Mouse (Mus musculus): Measurements from ENCODE around the gene Prrc2b. TPM values are rescaled to one million over a fixed set of nuclear protein-coding genes. Genes with fewer than 3 reads are reported as not detected.
A peak's percentile ranks its signal among the peaks of the same experiment; 100 is the strongest.

The Prrc2b gene
- polyA plus RNA-seq, 1 experiment from 2014 or later: 69.8 TPM

DNA sequence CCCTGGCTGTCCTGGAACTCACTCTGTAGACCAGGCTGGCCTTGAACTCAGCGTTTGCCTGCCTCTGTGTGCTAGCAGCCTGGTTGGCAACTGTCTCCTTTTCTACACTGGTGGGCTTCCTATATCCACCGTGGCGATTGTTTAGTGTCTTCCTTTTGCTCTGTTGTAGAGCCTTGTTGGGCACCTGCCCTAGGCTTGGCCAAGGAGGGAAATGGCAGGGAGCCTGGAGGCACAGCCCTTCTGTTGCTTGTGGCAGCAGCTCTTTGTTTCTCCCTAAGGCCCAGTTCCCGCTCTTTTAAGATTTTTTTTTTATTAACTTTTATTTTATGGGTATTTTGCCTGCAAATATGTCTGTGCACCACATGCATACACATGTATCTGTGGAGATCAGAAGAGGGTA is 49.2 kb downstream of the Prrc2b start:
- no peak overlapping the region for H3K4me2 ChIP-seq (ENCODE audit: low read length)
- no peaks in the 10 kb centered on the region for H3K9me3 ChIP-seq (replicated peaks; ENCODE audit: control insufficient read depth, low read length, poor library complexity, severe bottlenecking)
- H3K27me3 ChIP-seq (ENCODE audit: control insufficient read depth, insufficient read depth, low read depth, low read length): no peaks in the 10 kb centered on the region
- ATAC-seq: no peak
- WGBS: 93% methylated on average over 4 of the region's 4 CpGs
- H3K9ac ChIP-seq (ENCODE audit: low read depth, low read length): no peak overlapping the region
- H3K27ac ChIP-seq (ENCODE audit: low read length): no peak overlapping the region
- H3K4me1 ChIP-seq (ENCODE audit: control insufficient read depth, insufficient read depth, low read length): no peaks in the 10 kb centered on the region
- peaks cover 58% of the 10 kb centered on the region for H3K36me3 ChIP-seq (ENCODE audit: control insufficient read depth, insufficient read depth, low read length)
- no peak overlapping the region for H3K4me3 ChIP-seq (ENCODE audit: low read depth, low read length)

DNA sequence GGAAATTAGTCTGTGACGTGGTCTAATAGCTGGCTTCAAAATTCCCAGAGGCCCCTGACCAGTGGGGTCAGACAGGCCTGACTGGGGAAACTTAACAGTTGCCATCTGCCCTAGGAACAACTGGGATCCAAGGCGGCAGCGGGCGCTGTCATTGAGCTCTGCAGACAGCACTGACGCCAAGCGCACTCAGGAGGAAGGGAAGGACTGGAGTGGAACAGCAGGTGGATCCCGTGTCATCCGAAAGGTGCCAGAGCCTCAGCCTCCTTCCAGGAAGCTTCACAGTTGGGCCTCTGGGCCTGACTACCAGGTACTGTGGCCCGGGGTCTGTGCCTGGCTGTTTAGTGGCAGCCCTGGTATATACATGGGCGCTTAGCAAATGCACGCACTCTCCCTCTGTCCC is 49.8 kb downstream of the Prrc2b start:
- ATAC-seq: no peak

DNA sequence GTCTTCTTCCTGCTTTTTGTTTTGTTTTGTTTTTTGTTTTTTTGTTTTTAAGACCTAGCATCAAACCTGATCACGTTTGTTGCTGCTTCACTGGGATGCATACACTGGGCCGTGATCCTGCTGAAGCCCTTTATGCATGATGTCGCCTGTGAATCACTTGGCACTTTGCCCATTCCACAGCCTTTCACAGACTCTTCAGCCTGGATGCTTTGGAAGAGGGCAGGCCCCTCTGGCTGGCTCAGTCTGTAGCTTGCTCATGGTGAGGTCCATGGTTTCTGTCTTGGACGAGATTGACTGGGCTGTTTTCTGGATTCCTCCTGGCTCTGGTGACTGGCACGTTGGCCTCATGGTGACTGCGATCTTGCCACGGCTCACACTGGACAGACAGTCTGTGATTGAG is 50.6 kb downstream of the Prrc2b start:
- WGBS: 49% methylated on average over 7 of the region's 7 CpGs
- no peaks in the 10 kb centered on the region for H3K9me3 ChIP-seq (replicated peaks; ENCODE audit: control insufficient read depth, low read length, poor library complexity, severe bottlenecking)
- peaks cover 58% of the 10 kb centered on the region for H3K36me3 ChIP-seq (ENCODE audit: control insufficient read depth, insufficient read depth, low read length)
- no peak overlapping the region for H3K4me3 ChIP-seq (ENCODE audit: low read depth, low read length)
- no peak overlapping the region for H3K4me2 ChIP-seq (ENCODE audit: low read length)
- no peak overlapping the region for H3K9ac ChIP-seq (ENCODE audit: low read depth, low read length)
- H3K27me3 ChIP-seq (ENCODE audit: control insufficient read depth, insufficient read depth, low read depth, low read length): no peaks in the 10 kb centered on the region
- no peak overlapping the region for H3K27ac ChIP-seq (ENCODE audit: low read length)
- H3K4me1 ChIP-seq (ENCODE audit: control insufficient read depth, insufficient read depth, low read length): no peaks in the 10 kb centered on the region
- ATAC-seq: peak; percentile 40; the same call in 1 of the 2 replicates

More for the DNA sequence above, 49.8 kb downstream of the Prrc2b start:
- peaks cover 57% of the 10 kb centered on the region for H3K36me3 ChIP-seq (ENCODE audit: control insufficient read depth, insufficient read depth, low read length)
- no peak overlapping the region for H3K4me3 ChIP-seq (ENCODE audit: low read depth, low read length)
- WGBS: 90% methylated on average over 11 of the region's 11 CpGs
- H3K4me1 ChIP-seq (ENCODE audit: control insufficient read depth, insufficient read depth, low read length): no peaks in the 10 kb centered on the region
- no peaks in the 10 kb centered on the region for H3K27me3 ChIP-seq (ENCODE audit: control insufficient read depth, insufficient read depth, low read depth, low read length)
- no peak overlapping the region for H3K4me2 ChIP-seq (ENCODE audit: low read length)
- H3K27ac ChIP-seq (ENCODE audit: low read length): no peak overlapping the region
- no peak overlapping the region for H3K9ac ChIP-seq (ENCODE audit: low read depth, low read length)
- H3K9me3 ChIP-seq (replicated peaks; ENCODE audit: control insufficient read depth, low read length, poor library complexity, severe bottlenecking): no peaks in the 10 kb centered on the region

- Histone ChIP-seq H3K27ac (ENCODE audit: low read length) (no peak overlapping the region), H3K27me3 (ENCODE audit: control insufficient read depth, insufficient read depth, low read depth, low read length) (no peaks in the 10 kb centered on the region), H3K4me3 (ENCODE audit: low read depth, low read length) (no peak overlapping the region), H3K4me1 (ENCODE audit: control insufficient read depth, insufficient read depth, low read length) (no peaks in the 10 kb centered on the region), H3K9me3 (replicated peaks; ENCODE audit: control insufficient read depth, low read length, poor library complexity, severe bottlenecking) (no peaks in the 10 kb centered on the region), H3K9ac (ENCODE audit: low read depth, low read length) (no peak overlapping the region), H3K4me2 (ENCODE audit: low read length) (no peak overlapping the region), H3K36me3 (ENCODE audit: control insufficient read depth, insufficient read depth, low read length) (peaks cover 71% of the 10 kb centered on the region)
- ATAC-seq: no peak
- WGBS: 96% methylated on average over 13 of the region's 13 CpGs
Measured at GRCm38 (mm10) chr2:32203853-32204252, 53.0 kb downstream of the Prrc2b start.

DNA sequence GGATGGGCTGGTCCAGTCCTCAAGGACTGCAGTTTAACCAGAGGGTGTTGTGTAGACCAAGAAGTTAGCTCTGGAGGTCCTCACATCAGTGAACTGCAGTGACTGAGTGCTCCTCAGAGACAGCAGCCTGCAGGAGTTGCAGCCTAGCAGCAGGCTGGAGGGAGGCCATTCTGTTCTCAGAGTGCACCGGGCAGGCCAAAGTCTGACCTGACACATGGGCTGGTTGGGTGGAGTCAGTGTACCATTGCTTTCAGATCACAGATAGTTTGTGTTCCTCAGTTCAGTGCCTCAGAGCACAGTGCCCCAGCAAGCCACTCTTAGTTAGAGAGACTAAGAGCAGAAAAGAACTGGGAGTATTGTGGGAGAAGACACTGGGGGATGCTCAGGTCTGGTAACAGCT is 56.8 kb downstream of the Prrc2b start:
- Histone ChIP-seq H3K9ac (ENCODE audit: low read depth, low read length) (no peak overlapping the region), H3K4me3 (ENCODE audit: low read depth, low read length) (no peak overlapping the region), H3K4me2 (ENCODE audit: low read length) (no peak overlapping the region), H3K36me3 (ENCODE audit: control insufficient read depth, insufficient read depth, low read length) (peaks cover 73% of the 10 kb centered on the region), H3K27me3 (ENCODE audit: control insufficient read depth, insufficient read depth, low read depth, low read length) (no peaks in the 10 kb centered on the region), H3K4me1 (ENCODE audit: control insufficient read depth, insufficient read depth, low read length) (no peaks in the 10 kb centered on the region), H3K9me3 (replicated peaks; ENCODE audit: control insufficient read depth, low read length, poor library complexity, severe bottlenecking) (no peaks in the 10 kb centered on the region), H3K27ac (ENCODE audit: low read length) (no peak overlapping the region)
- WGBS: 93% methylated on average over 1 of the region's 1 CpGs
- no peak for ATAC-seq

DNA sequence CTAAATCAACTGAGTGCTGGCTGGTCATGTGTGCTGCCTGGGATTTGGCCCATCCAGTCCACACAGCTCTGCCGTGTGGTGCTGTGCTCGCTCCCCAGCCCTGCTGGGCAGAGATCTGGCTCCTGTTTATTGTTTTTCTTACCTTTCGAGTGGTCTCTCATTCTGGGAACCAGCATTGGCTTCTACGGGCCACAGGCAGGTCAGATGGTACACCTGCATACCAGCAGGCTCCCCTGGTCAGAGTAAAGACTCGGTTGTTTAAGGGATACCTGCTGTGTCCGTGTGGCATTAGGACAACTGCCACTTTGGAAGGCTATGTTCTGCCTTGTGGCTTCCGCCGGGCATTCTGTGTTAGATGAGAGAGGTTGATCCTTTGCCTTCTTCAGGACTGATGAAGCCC is 60.8 kb downstream of the Prrc2b start:
- H3K9ac ChIP-seq (ENCODE audit: low read depth, low read length): no peak overlapping the region
- no peak overlapping the region for H3K4me2 ChIP-seq (ENCODE audit: low read length)
- ATAC-seq: no peak
- peaks cover 80% of the 10 kb centered on the region for H3K36me3 ChIP-seq (ENCODE audit: control insufficient read depth, insufficient read depth, low read length)
- H3K27me3 ChIP-seq (ENCODE audit: control insufficient read depth, insufficient read depth, low read depth, low read length): no peaks in the 10 kb centered on the region
- no peaks in the 10 kb centered on the region for H3K4me1 ChIP-seq (ENCODE audit: control insufficient read depth, insufficient read depth, low read length)
- H3K27ac ChIP-seq (ENCODE audit: low read length): no peak overlapping the region
- H3K9me3 ChIP-seq (replicated peaks; ENCODE audit: control insufficient read depth, low read length, poor library complexity, severe bottlenecking): no peaks in the 10 kb centered on the region
- H3K4me3 ChIP-seq (ENCODE audit: low read depth, low read length): no peak overlapping the region
- 92% methylated on average over 8 of the region's 8 CpGs for WGBS

- WGBS: 71% methylated on average over 10 of the region's 10 CpGs
- no peaks in the 10 kb centered on the region for H3K27me3 ChIP-seq (ENCODE audit: control insufficient read depth, insufficient read depth, low read depth, low read length)
- no peaks in the 10 kb centered on the region for H3K4me1 ChIP-seq (ENCODE audit: control insufficient read depth, insufficient read depth, low read length)
- H3K9me3 ChIP-seq (replicated peaks; ENCODE audit: control insufficient read depth, low read length, poor library complexity, severe bottlenecking): no peaks in the 10 kb centered on the region
- H3K9ac ChIP-seq (ENCODE audit: low read depth, low read length): no peak overlapping the region
- H3K36me3 ChIP-seq (ENCODE audit: control insufficient read depth, insufficient read depth, low read length): peaks cover 79% of the 10 kb centered on the region
- no peak overlapping the region for H3K27ac ChIP-seq (ENCODE audit: low read length)
- H3K4me2 ChIP-seq (ENCODE audit: low read length): no peak overlapping the region
- no peak overlapping the region for H3K4me3 ChIP-seq (ENCODE audit: low read depth, low read length)
- ATAC-seq: no peak
Measured at GRCm38 (mm10) chr2:32213000-32213399, 62.1 kb downstream of the Prrc2b start.

GRCm38 (mm10) chr2:32215576-32215975 is 64.7 kb downstream of the Prrc2b start:
- H3K36me3 ChIP-seq (ENCODE audit: control insufficient read depth, insufficient read depth, low read length): peaks cover 84% of the 10 kb centered on the region
- H3K9ac ChIP-seq (ENCODE audit: low read depth, low read length): no peak overlapping the region
- no peak overlapping the region for H3K4me3 ChIP-seq (ENCODE audit: low read depth, low read length)
- no peak for ATAC-seq
- no peak overlapping the region for H3K4me2 ChIP-seq (ENCODE audit: low read length)
- no peak overlapping the region for H3K27ac ChIP-seq (ENCODE audit: low read length)
- H3K9me3 ChIP-seq (replicated peaks; ENCODE audit: control insufficient read depth, low read length, poor library complexity, severe bottlenecking): no peaks in the 10 kb centered on the region
- no peaks in the 10 kb centered on the region for H3K4me1 ChIP-seq (ENCODE audit: control insufficient read depth, insufficient read depth, low read length)
- 89% methylated on average over 10 of the region's 10 CpGs for WGBS
- no peaks in the 10 kb centered on the region for H3K27me3 ChIP-seq (ENCODE audit: control insufficient read depth, insufficient read depth, low read depth, low read length)

DNA sequence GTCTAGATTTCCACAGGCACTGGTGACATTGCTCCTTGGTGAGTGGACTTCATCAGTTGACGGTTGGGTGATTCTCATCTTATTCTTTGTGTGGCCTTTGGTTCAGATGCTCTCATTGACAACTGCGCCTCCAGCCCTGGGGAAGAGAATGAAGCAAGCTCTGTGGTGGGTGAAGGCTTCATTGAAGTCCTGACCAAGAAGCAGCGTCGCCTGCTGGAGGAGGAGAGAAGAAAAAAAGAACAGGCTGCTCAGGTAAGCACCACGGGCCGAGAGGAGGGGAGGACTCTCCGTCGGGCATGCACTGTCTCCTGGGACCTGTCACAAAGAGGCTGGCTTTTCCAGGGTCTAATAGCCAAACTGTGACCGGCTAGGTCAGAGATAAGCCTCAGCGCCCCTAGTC is 65.6 kb downstream of the Prrc2b start:
- no peaks in the 10 kb centered on the region for H3K27me3 ChIP-seq (ENCODE audit: control insufficient read depth, insufficient read depth, low read depth, low read length)
- H3K36me3 ChIP-seq (ENCODE audit: control insufficient read depth, insufficient read depth, low read length): peaks cover 87% of the 10 kb centered on the region
- no peaks in the 10 kb centered on the region for H3K4me1 ChIP-seq (ENCODE audit: control insufficient read depth, insufficient read depth, low read length)
- no peak overlapping the region for H3K4me3 ChIP-seq (ENCODE audit: low read depth, low read length)
- WGBS: 85% methylated on average over 10 of the region's 10 CpGs
- no peak overlapping the region for H3K4me2 ChIP-seq (ENCODE audit: low read length)
- H3K9ac ChIP-seq (ENCODE audit: low read depth, low read length): no peak overlapping the region
- no peak overlapping the region for H3K27ac ChIP-seq (ENCODE audit: low read length)
- ATAC-seq: no peak
- no peaks in the 10 kb centered on the region for H3K9me3 ChIP-seq (replicated peaks; ENCODE audit: control insufficient read depth, low read length, poor library complexity, severe bottlenecking)

DNA sequence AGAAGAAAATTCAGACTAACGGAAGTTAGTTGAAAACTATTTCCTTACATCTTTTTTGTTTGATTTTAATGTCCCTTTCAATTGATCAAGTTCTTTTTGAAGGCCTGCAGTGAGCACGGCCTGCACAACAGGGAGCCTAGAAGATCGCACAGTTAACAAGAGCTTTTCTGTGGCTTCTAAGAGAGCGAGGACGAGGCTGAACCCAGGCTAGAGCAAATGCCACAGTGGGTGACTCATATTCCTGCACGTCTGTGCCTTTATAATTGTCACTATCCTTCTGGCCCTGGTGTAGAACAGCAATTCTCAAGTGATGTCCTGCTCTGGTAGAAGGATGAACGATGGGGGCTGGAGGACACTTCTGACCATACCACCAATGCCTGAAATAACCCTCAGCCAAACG is 66.8 kb downstream of the Prrc2b start:
- Histone ChIP-seq H3K9ac (ENCODE audit: low read depth, low read length) (no peak overlapping the region), H3K36me3 (ENCODE audit: control insufficient read depth, insufficient read depth, low read length) (peaks cover 91% of the 10 kb centered on the region), H3K4me1 (ENCODE audit: control insufficient read depth, insufficient read depth, low read length) (no peaks in the 10 kb centered on the region), H3K27ac (ENCODE audit: low read length) (no peak overlapping the region), H3K4me3 (ENCODE audit: low read depth, low read length) (no peak overlapping the region), H3K27me3 (ENCODE audit: control insufficient read depth, insufficient read depth, low read depth, low read length) (no peaks in the 10 kb centered on the region), H3K9me3 (replicated peaks; ENCODE audit: control insufficient read depth, low read length, poor library complexity, severe bottlenecking) (no peaks in the 10 kb centered on the region), H3K4me2 (ENCODE audit: low read length) (no peak overlapping the region)
- 77% methylated on average over 8 of the region's 8 CpGs for WGBS
- no peak for ATAC-seq
